Mouse (Mus musculus) CH12.LX (cell line): Measurements from ENCODE around the gene Olfr578. TPM values are rescaled to one million over a fixed set of nuclear protein-coding genes. Genes with fewer than 3 reads are reported as not detected.

Experiments
- DNase-seq: peaks from one replicate; pipeline ENCODE4 v3.0.0-alpha.2; 2013; ENCODE audit errors: extremely low read depth
- H3K27ac ChIP-seq: 2 replicates; pipeline ENCODE4 v1.5.1; 2012; ENCODE audit warnings: low read depth, mild to moderate bottlenecking, control low read depth, moderate library complexity; ENCODE audit not compliant: insufficient read depth
- H3K27me3 ChIP-seq: replicated peaks from 2 replicates; pipeline ENCODE3; 2012; ENCODE audit warnings: inconsistent platforms
- H3K36me3 ChIP-seq, 2 experiments: replicated peaks in 1 of 2; 2 replicates each; pipeline versions ENCODE3 to v1.6.1; 2012; ENCODE audit warnings: inconsistent platforms in 1 of 2, low read length in 1 of 2, mild to moderate bottlenecking in 1 of 2, mixed read lengths in 1 of 2, moderate library complexity in 1 of 2; ENCODE audit not compliant: control insufficient read depth in 1 of 2, insufficient read depth in 1 of 2
- H3K4me1 ChIP-seq, 2 experiments: 2 replicates each; pipeline ENCODE4 v1.6.1; 2012; ENCODE audit warnings: inconsistent platforms in 1 of 2, moderate library complexity in 1 of 2; ENCODE audit not compliant: insufficient read depth in 2 of 2, control insufficient read depth in 1 of 2
- H3K4me2 ChIP-seq: 2 replicates; pipeline ENCODE4 v1.6.1; 2012; ENCODE audit warnings: low read depth, mild to moderate bottlenecking, control low read depth; ENCODE audit not compliant: poor library complexity, insufficient read depth, severe bottlenecking
- H3K4me3 ChIP-seq, 3 experiments: fragments of 150-350 bp in 1 of 3; sonication (generic) in 1 of 3; replicated peaks in 1 of 3; 2 replicates each; pipeline versions ENCODE3 to v1.5.1; 2011 to 2012; ENCODE audit warnings: low read depth in 2 of 3, low read length in 2 of 3, mild to moderate bottlenecking in 2 of 3, moderate library complexity in 2 of 3, control low read depth in 1 of 3, improper control_type of control experiment in 1 of 3, inconsistent platforms in 1 of 3, mixed read lengths in 1 of 3; ENCODE audit not compliant: poor library complexity in 1 of 3
- H3K79me2 ChIP-seq: replicated peaks from 2 replicates; pipeline ENCODE4 v1.6.1; 2012; ENCODE audit warnings: mild to moderate bottlenecking, moderate library complexity; ENCODE audit not compliant: control insufficient read depth, poor library complexity, insufficient read depth, severe bottlenecking; ENCODE audit errors: extremely low read depth
- H3K9ac ChIP-seq: 2 replicates; pipeline ENCODE4 v1.6.1; 2012; ENCODE audit warnings: low read depth, mild to moderate bottlenecking, control low read depth, moderate library complexity; ENCODE audit not compliant: insufficient read depth
- H3K9me3 ChIP-seq: replicated peaks from 2 replicates; pipeline ENCODE3; 2012; ENCODE audit warnings: low read length, inconsistent platforms, mixed read lengths
- BHLHE40 ChIP-seq: IDR thresholded peaks from 2 replicates; pipeline ENCODE4 v1.6.1; 2011; ENCODE audit warnings: mild to moderate bottlenecking, low read depth, low read length, improper control_type of control experiment
- CHD1 ChIP-seq: IDR thresholded peaks from 2 replicates; pipeline ENCODE4 v1.6.1; 2012; ENCODE audit warnings: low read depth, low read length, improper control_type of control experiment, inconsistent platforms
- CHD2 ChIP-seq: IDR thresholded peaks from 2 replicates; pipeline ENCODE4 v1.6.1; 2011; ENCODE audit warnings: low read length, improper control_type of control experiment
- E2F4 ChIP-seq: IDR thresholded peaks from 2 replicates; pipeline ENCODE4 v1.6.1; 2011; ENCODE audit warnings: low read depth, low read length, improper control_type of control experiment; ENCODE audit not compliant: insufficient replicate concordance
- EP300 ChIP-seq: IDR thresholded peaks from 2 replicates; pipeline ENCODE4 v1.6.1; 2011; ENCODE audit warnings: low read length, improper control_type of control experiment
- ETS1 ChIP-seq: conservative IDR thresholded peaks from 2 replicates; pipeline ENCODE4 v1.6.1; 2012; ENCODE audit warnings: low read depth, mild to moderate bottlenecking, inconsistent platforms, low read length, improper control_type of control experiment, moderate library complexity
- GABPA ChIP-seq: IDR thresholded peaks from 2 replicates; pipeline ENCODE4 v1.6.1; 2012; ENCODE audit warnings: low read depth, low read length, improper control_type of control experiment, inconsistent platforms; ENCODE audit not compliant: insufficient replicate concordance
- IRF4 ChIP-seq: IDR thresholded peaks from 2 replicates; pipeline ENCODE4 v1.6.1; 2014; ENCODE audit warnings: low read depth, mild to moderate bottlenecking, inconsistent platforms, low read length, improper control_type of control experiment
- KAT2A ChIP-seq: IDR thresholded peaks from 2 replicates; pipeline ENCODE4 v1.6.1; 2012; ENCODE audit warnings: low read length, improper control_type of control experiment, inconsistent platforms; ENCODE audit not compliant: insufficient replicate concordance
- MAX ChIP-seq: IDR thresholded peaks from 2 replicates; pipeline ENCODE4 v1.6.1; 2011; ENCODE audit warnings: low read length, improper control_type of control experiment
- MAZ ChIP-seq: IDR thresholded peaks from 2 replicates; pipeline ENCODE4 v1.6.1; 2012; ENCODE audit warnings: low read depth, mild to moderate bottlenecking, inconsistent platforms, low read length, improper control_type of control experiment, moderate library complexity
- MYC ChIP-seq: IDR thresholded peaks from 2 replicates; pipeline ENCODE4 v1.6.1; 2011; ENCODE audit warnings: low read depth, mild to moderate bottlenecking, improper control_type of control experiment, low read length
- NELFE ChIP-seq: IDR thresholded peaks from 2 replicates; pipeline ENCODE4 v1.6.1; 2011; ENCODE audit warnings: low read depth, low read length, improper control_type of control experiment
- NRF1 ChIP-seq: IDR thresholded peaks from 2 replicates; pipeline ENCODE4 v1.6.1; 2014; ENCODE audit warnings: low read depth, mild to moderate bottlenecking, inconsistent platforms, low read length, improper control_type of control experiment, moderate library complexity
- POLR2AphosphoS2 ChIP-seq: IDR thresholded peaks from 2 replicates; pipeline ENCODE4 v1.6.1; 2011; ENCODE audit warnings: low read depth, low read length, improper control_type of control experiment
- RAD21 ChIP-seq: IDR thresholded peaks from 2 replicates; pipeline ENCODE4 v1.6.1; 2011; ENCODE audit warnings: low read depth, mild to moderate bottlenecking, low read length, improper control_type of control experiment, moderate library complexity
- SIN3A ChIP-seq: IDR thresholded peaks from 2 replicates; pipeline ENCODE4 v1.6.1; 2012; ENCODE audit warnings: low read length, improper control_type of control experiment, inconsistent platforms
- SMC3 ChIP-seq: IDR thresholded peaks from 2 replicates; pipeline ENCODE4 v1.6.1; 2011; ENCODE audit warnings: low read depth, low read length, improper control_type of control experiment
- TCF12 ChIP-seq: IDR thresholded peaks from 2 replicates; pipeline ENCODE4 v1.6.1; 2014; ENCODE audit warnings: low read depth, mild to moderate bottlenecking, inconsistent platforms, low read length, improper control_type of control experiment
- UBTF ChIP-seq: IDR thresholded peaks from 2 replicates; pipeline ENCODE4 v1.6.1; 2012; ENCODE audit warnings: low read depth, mild to moderate bottlenecking, inconsistent platforms, low read length, improper control_type of control experiment, moderate library complexity
- USF1 ChIP-seq: IDR thresholded peaks from 2 replicates; pipeline ENCODE4 v1.6.1; 2014; ENCODE audit warnings: low read depth, mild to moderate bottlenecking, inconsistent platforms, low read length, improper control_type of control experiment
- ZC3H11A ChIP-seq: IDR thresholded peaks from 2 replicates; pipeline ENCODE4 v1.6.1; 2012; ENCODE audit warnings: low read depth, mild to moderate bottlenecking, inconsistent platforms, low read length, improper control_type of control experiment
- ZMIZ1 ChIP-seq: IDR thresholded peaks from 2 replicates; pipeline ENCODE4 v1.6.1; 2012; ENCODE audit warnings: low read depth, mild to moderate bottlenecking, inconsistent platforms, low read length, improper control_type of control experiment
- ZNF384 ChIP-seq: IDR thresholded peaks from 2 replicates; pipeline ENCODE4 v1.6.1; 2012; ENCODE audit warnings: low read depth, low read length, improper control_type of control experiment, inconsistent platforms
- dilution Hi-C: fragments of 300-500 bp; cut with MboI; formaldehyde crosslinking; loops from 2 replicates; pipeline ENCODE4 v1.14.3; 2020; ENCODE audit warnings: low sequenced_read_pairs; ENCODE audit not compliant: extremely low pct_unique_long_range_greater_than_20kb, extremely low pct_ligation_motif_present
- in situ Hi-C: fragments of 300-500 bp; cut with MboI; formaldehyde crosslinking; loops from 3 replicates; pipeline ENCODE4 v1.14.3; 2019; ENCODE audit warnings: low sequenced_read_pairs, low pct_ligation_motif_present, low pct_unique_long_range_greater_than_20kb, mixed read lengths
- polyA plus RNA-seq: library from polyadenylated mRNA; unstranded; fragments of >175 nt; gene quantifications from 2 replicates; pipeline ENCODE4 v1.2.1, GENCODE M21; 2012; ENCODE audit warnings: low read depth; ENCODE audit not compliant: insufficient read length
- total RNA-seq, 2 experiments: library from RNA; depleted of rRNA; stranded (reverse); fragments of 300-350 nt in 1 of 2; fragments of >200 nt in 1 of 2; gene quantifications; 2 replicates each; pipeline ENCODE4 v1.2.3; 2012 to 2014

Olfr578 gene
- total and polyA plus RNA-seq, 3 experiments = not detected

GRCm38 (mm10) chr7:102958593-102958992 is 30.5 kb downstream of the Olfr578 start, which contains the start of gene Olfr575:
TSS of gene Olfr575 (minus strand) at chr7:102958775.
- in situ Hi-C loops = no loop called here
- Histone ChIP-seq H3K27me3 (no peaks in the 10 kb centered on the region), H3K36me3 (no peaks in the 10 kb centered on the region), H3K27ac (no peak within 1 kb of the TSS), H3K79me2 (no peaks in the 10 kb centered on the region), H3K9ac (no peak within 1 kb of the TSS), H3K9me3 (no peaks in the 10 kb centered on the region), H3K4me2 (no peak within 1 kb of the TSS; the same call in 1 of the 2 replicates), H3K4me1 (no peaks in the 10 kb centered on the region), H3K4me3 (no peak within 1 kb of the TSS)
- TF ChIP-seq MYC (no peak), RAD21 (no peak), NELFE (no peak)
- dilution Hi-C loops = no loop called here
- no peak for DNase-seq

- Histone ChIP-seq H3K4me3 (no peak overlapping the region), H3K9me3 (no peaks in the 10 kb centered on the region), H3K4me2 (no peak overlapping the region), H3K79me2 (no peaks in the 10 kb centered on the region), H3K9ac (no peak overlapping the region), H3K36me3 (no peaks in the 10 kb centered on the region), H3K4me1 (no peaks in the 10 kb centered on the region), H3K27me3 (no peaks in the 10 kb centered on the region), H3K27ac (no peak overlapping the region)
- dilution Hi-C loops (no loop called here), in situ Hi-C loops (no loop called here)
- TF ChIP-seq POLR2AphosphoS2 (no peak), TCF12 (no peak), MYC (no peak), MAX (no peak), MAZ (no peak), USF1 (no peak), E2F4 (no peak), KAT2A (no peak), ZC3H11A (no peak), EP300 (no peak), UBTF (no peak), IRF4 (no peak)
- DNase-seq = no peak
Measured at GRCm38 (mm10) chr7:102958137-102958536, 31.0 kb downstream of the Olfr578 start.

- H3K36me3 ChIP-seq = no peaks in the 10 kb centered on the region
- no peak overlapping the region for H3K9ac ChIP-seq
- no peaks in the 10 kb centered on the region for H3K27me3 ChIP-seq
- in situ Hi-C loops (no loop called here), dilution Hi-C loops (no loop called here)
- H3K4me1 ChIP-seq = no peaks in the 10 kb centered on the region
- H3K4me3 ChIP-seq = no peak overlapping the region
- H3K9me3 ChIP-seq = no peaks in the 10 kb centered on the region
- H3K79me2 ChIP-seq = no peaks in the 10 kb centered on the region
- no peak overlapping the region for H3K27ac ChIP-seq
- TF ChIP-seq ZNF384 (no peak), SIN3A (no peak), MYC (no peak), ZC3H11A (no peak), MAX (no peak), CHD1 (no peak), IRF4 (no peak), SMC3 (no peak), BHLHE40 (no peak), CHD2 (no peak), NRF1 (no peak), ETS1 (no peak), E2F4 (no peak), GABPA (no peak), USF1 (no peak), ZMIZ1 (no peak), KAT2A (no peak), EP300 (no peak)
- DNase-seq = no peak
- no peak overlapping the region for H3K4me2 ChIP-seq
Measured at GRCm38 (mm10) chr7:102950732-102951131, 38.4 kb downstream of the Olfr578 start.
